Mouse (Mus musculus): ENCODE data around the gene Tnfaip3.

Gene Tnfaip3

GRCm38 (mm10) chr10:19015257-19015862 is at the start of gene Tnfaip3:
Gene Tnfaip3, minus strand, starts transcription at chr10:19015657.
- peak; percentile 93 to 98 for DNase-seq

- DNase-seq = no peak
Measured at GRCm38 (mm10) chr10:19064651-19065601, 49.5 kb upstream of the Tnfaip3 start.

- DNase-seq = no peak
Measured at GRCm38 (mm10) chr10:19063670-19064069, 48.2 kb upstream of the Tnfaip3 start.

GRCm38 (mm10) chr10:19063208-19063607 is 47.8 kb upstream of the Tnfaip3 start:
- DNase-seq = no peak

- peak; percentile 24 to 26 for DNase-seq
Measured at GRCm38 (mm10) chr10:19062098-19062905, 46.8 kb upstream of the Tnfaip3 start.

- DNase-seq = no peak
Measured at GRCm38 (mm10) chr10:19061201-19061600, 45.7 kb upstream of the Tnfaip3 start.

- no peak for DNase-seq
Measured at GRCm38 (mm10) chr10:19053524-19053923, 38.1 kb upstream of the Tnfaip3 start.

GRCm38 (mm10) chr10:19045986-19046385 is 30.5 kb upstream of the Tnfaip3 start:
- DNase-seq = no peak

GRCm38 (mm10) chr10:19044765-19045516 is 29.5 kb upstream of the Tnfaip3 start:
- no peak for DNase-seq

GRCm38 (mm10) chr10:19043529-19044262 is 28.2 kb upstream of the Tnfaip3 start:
- DNase-seq = peak in 1 of 2 experiments; percentile 1

GRCm38 (mm10) chr10:19040147-19040546 is 24.7 kb upstream of the Tnfaip3 start:
- DNase-seq = peak; percentile 8 to 27

GRCm38 (mm10) chr10:19034764-19035163 is 19.3 kb upstream of the Tnfaip3 start:
- peak; percentile 2 to 15 for DNase-seq

GRCm38 (mm10) chr10:19033696-19034095 is 18.2 kb upstream of the Tnfaip3 start:
- no peak for DNase-seq

- DNase-seq = no peak
Measured at GRCm38 (mm10) chr10:19031875-19032274, 16.4 kb upstream of the Tnfaip3 start.

GRCm38 (mm10) chr10:19030628-19031027 is 15.2 kb upstream of the Tnfaip3 start:
- DNase-seq = no peak

GRCm38 (mm10) chr10:19026710-19027109 is 11.3 kb upstream of the Tnfaip3 start:
- DNase-seq = no peak

GRCm38 (mm10) chr10:19024353-19024752 is 8.9 kb upstream of the Tnfaip3 start:
- peak; percentile 34 to 61 for DNase-seq

- DNase-seq = peak; percentile 23 to 33
Measured at GRCm38 (mm10) chr10:19023622-19024326, 8.3 kb upstream of the Tnfaip3 start.

GRCm38 (mm10) chr10:19022272-19022671 is 6.8 kb upstream of the Tnfaip3 start:
- no peak for DNase-seq

GRCm38 (mm10) chr10:19016823-19017471 is 1.5 kb upstream of the Tnfaip3 start:
- no peak for DNase-seq
